Mouse (Mus musculus) kidney, postnatal 14 days (tissue): Measurements from ENCODE around the gene Casp8ap2.

Experiments used
- DNase-seq: peaks from one replicate; pipeline ENCODE4 v3.0.0; 2022; ENCODE audit warnings: mixed read lengths

Casp8ap2 gene

DNA sequence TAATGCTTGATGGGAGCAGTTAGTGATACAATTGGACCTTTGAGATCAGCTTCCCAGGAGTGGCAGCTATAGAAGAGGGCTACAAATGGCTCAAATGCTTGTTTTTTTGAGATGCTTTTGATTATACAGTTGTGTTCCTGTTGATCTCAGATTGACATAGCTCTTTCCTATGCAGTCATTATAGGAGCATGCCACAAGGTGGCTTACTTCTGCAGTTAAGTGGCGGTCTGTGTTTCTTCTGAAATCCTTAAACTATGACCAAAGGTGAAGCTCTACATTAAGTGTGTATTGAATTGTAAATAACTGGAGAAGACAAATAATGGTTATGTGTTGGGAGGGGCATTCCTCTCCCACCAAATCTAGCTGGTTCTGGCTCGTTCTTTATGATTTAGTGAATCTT is 54.6 kb downstream of the Casp8ap2 start:
- no peak for DNase-seq

DNA sequence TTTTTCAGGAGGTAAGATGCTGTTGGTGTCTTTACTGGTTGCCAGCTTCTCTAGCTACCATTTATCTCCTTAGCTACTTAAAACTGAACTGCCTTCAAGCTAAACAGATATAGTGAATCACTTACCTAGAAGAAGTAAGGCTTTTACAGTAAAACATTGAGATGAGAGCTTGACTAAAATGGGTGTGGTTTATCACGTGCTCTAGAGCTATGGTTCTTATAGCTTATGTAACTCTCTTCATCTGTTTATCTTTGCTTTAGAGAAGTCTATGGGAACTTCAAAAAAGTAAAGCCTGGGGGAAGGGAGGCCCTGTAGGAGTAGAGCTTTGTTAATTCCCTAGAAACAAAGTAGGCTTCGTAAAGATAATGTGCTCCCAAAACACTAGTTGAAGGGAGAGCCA is 58.8 kb downstream of the Casp8ap2 start:
- no peak for DNase-seq

DNA sequence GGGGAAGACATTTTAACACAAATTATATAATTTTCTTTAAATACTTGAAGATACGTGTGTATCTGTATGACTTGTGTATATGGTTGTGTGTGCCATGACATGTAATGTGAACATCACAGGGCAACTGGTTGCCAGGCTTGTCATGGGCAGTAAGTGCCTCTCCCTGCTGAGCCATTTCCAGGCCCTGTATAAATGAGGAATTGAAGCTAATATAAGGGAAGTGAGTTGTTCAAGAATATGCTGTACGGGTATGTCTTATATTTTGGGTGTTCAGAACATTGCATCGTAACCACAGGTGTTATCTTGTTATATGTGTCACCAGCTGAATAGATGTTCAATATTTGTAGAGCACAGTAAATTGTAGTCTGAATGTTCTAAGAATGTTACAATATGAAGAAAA is 62.2 kb downstream of the Casp8ap2 start:
- DNase-seq = no peak

DNA sequence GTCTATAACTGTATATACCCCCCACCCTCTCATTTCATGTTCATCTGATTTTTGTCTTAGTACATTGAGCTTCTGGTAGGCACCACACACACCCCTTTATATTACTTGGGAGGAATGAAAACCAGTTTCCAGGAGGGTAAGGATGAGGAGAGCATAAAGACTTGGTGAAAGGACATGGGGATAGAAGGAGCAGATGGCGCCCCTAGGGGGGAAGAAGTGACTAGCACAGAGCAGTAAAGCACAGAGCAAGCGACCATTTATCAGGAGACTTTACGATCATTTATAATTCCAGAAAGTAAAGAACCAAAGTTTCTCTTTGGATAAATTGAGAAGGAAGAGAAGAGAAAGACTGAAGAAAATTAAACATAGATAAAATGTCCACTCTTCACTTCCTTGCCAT is 65.6 kb downstream of the Casp8ap2 start:
- DNase-seq = no peak

DNA sequence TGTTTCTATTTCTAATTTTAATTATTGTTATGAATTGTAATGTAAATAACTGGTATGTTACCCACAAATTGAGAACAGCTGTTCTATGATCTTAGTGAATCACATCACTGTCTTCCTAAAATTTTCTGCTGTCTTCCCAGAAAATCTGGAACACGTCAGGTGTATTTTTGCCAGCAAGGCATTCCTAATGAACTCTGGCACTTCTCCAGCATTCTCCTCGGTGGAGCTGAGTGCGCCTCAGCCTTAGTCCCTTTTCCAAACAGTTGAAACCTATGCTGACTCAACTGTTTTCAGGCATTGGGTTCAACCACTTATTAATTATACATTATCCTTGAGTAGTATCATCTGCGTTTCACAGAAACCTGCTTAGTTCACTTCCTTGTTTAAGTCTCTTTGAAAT is 67.2 kb downstream of the Casp8ap2 start:
- DNase-seq = peak; percentile 14

DNA sequence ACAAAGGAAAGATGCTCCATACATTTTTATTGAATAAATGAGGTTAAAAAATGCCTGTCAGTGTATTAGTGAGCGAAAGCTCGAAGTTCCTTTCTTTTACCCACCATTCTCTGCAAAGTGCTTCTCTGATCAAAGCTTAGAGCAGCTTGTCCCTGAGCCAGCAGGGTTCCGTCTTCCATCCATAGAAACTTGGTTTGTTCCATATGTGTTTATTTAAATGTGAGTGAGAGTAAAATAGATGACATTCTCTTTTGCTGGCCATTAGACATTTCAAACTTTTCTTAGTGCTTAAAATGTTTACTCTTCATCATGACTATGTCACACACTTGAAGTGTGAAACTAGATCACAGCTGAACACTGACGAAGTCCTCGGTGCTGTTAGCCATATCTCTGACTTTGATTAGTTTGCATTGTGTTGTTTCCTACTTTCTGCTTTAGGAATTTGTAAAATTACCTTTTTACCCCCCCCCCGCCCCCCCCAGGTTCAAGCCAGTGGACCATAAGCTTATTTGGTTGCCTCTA is 67.9 kb downstream of the Casp8ap2 start:
- DNase-seq = no peak
